ENCODE assay signal across 8 mouse cellular contexts in the genomic region with DNA sequence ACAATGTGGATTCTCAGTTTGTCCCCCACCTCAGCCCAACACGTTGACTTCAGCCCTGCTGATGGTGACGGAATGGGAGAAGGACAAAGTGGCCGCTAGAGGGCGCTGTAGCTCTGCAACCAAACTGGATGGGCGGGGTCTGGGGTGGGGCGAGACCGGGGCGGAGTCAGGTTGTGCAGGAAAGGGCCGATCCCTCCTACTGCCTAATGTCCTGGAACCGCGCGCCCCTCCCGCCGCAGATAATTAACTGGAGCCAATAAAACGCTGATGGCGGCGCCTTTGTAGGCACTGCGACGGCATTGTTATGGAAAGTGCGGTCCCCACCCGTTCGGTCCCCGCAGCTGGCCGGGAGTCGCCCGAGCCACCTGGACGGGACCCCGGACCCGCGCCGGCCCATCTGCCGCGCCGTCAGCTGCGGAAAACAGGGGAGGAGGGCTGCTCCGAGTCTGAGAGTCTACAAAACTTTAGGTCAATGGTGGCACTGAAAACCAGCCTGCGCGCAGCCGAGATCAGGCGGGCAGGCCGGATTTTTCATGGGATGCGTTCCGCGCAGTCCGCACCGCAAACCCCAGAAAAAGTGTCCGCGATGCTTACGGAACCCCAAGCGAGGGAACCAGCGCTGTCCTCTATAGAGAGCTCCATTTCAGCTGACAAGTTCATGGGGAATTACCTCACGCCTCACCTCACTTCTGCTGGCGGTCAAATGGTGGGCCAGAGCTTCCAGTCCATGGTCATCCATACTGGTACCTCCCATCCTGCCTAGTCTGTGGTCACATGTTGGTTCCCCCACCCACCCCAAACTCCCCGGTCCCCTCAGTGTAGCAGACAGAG. TPM values are rescaled to one million over a fixed set of nuclear protein-coding genes. Genes with fewer than 3 reads are reported as not detected.
DNase-seq lines count a peak whose midpoint lies in the region; ATAC-seq and TF ChIP-seq lines count a peak whose summit lies in the region.

No protein-coding gene starts in this region.

- WGBS in heart, embryonic 10.5 days, result under 1% methylated on average over 54 of the region's 54 CpGs
- WGBS in kidney, embryonic 14.5 days, result under 1% methylated on average over 52 of the region's 54 CpGs
- under 1% methylated on average over 51 of the region's 54 CpGs for WGBS in limb, embryonic 14.5 days
- under 1% methylated on average over 49 of the region's 54 CpGs for WGBS in midbrain, postnatal 0 days

- peak overlapping the region; percentile 66 for H3K4me3 ChIP-seq in embryonic fibroblast, embryonic 13.5 days (ENCODE audit: insufficient read depth, low read length)
- H3K4me3 ChIP-seq in heart, embryonic 10.5 days, result peak overlapping the region; percentile 74
- H3K4me3 ChIP-seq in kidney, embryonic 14.5 days (ENCODE audit: low read length), result peak overlapping the region; percentile 68
- H3K4me3 ChIP-seq in limb, embryonic 14.5 days (replicated peaks; ENCODE audit: low read length), result peak overlapping the region; percentile 66
- H3K4me3 ChIP-seq in midbrain, postnatal 0 days (ENCODE audit: low read depth, low read length), result peak overlapping the region; percentile 59

- H3K27me3 ChIP-seq in heart, embryonic 10.5 days (ENCODE audit: insufficient read depth, poor library complexity, severe bottlenecking), result peaks cover 79% of the 10 kb centered on the region
- H3K27me3 ChIP-seq in kidney, embryonic 14.5 days (ENCODE audit: control insufficient read depth, insufficient read depth, low read length), result peaks cover 15% of the 10 kb centered on the region
- peaks cover 9% of the 10 kb centered on the region for H3K27me3 ChIP-seq in limb, embryonic 14.5 days (ENCODE audit: control insufficient read depth, insufficient read depth, low read length)
- no peaks in the 10 kb centered on the region; the same call in 1 of the 2 replicates for H3K27me3 ChIP-seq in midbrain, postnatal 0 days (ENCODE audit: insufficient read depth, low read length)

- no peak for TF ChIP-seq POLR2A in embryonic fibroblast, embryonic 13.5 days (IDR thresholded peaks at IDR 0.05; ENCODE audit: low read depth, low read length)
- no peak for TF ChIP-seq POLR2A in limb, embryonic 14.5 days (IDR thresholded peaks at IDR 0.05; ENCODE audit: borderline replicate concordance, extremely low read depth, insufficient read depth, insufficient read length)

- H3K4me2 ChIP-seq in kidney, embryonic 14.5 days (replicated peaks; ENCODE audit: low read depth, low read length), result peak overlapping the region; percentile 92
- H3K4me2 ChIP-seq in limb, embryonic 14.5 days (replicated peaks; ENCODE audit: low read depth, low read length, severe bottlenecking), result peak overlapping the region; percentile 94
- peak overlapping the region; percentile 95 for H3K4me2 ChIP-seq in midbrain, postnatal 0 days (ENCODE audit: low read depth, low read length, poor library complexity, severe bottlenecking)

- H3K9me3 ChIP-seq in heart, embryonic 10.5 days, result no peaks in the 10 kb centered on the region
- no peaks in the 10 kb centered on the region for H3K9me3 ChIP-seq in kidney, embryonic 14.5 days (ENCODE audit: control insufficient read depth, low read length)
- no peaks in the 10 kb centered on the region for H3K9me3 ChIP-seq in limb, embryonic 14.5 days (ENCODE audit: control insufficient read depth, low read length)
- no peaks in the 10 kb centered on the region for H3K9me3 ChIP-seq in midbrain, postnatal 0 days (ENCODE audit: low read length)

- H3K4me1 ChIP-seq in embryonic fibroblast, embryonic 13.5 days (ENCODE audit: control insufficient read depth, insufficient read depth, low read length), result no peaks in the 10 kb centered on the region
- H3K4me1 ChIP-seq in heart, embryonic 10.5 days, result peaks cover 13% of the 10 kb centered on the region
- no peaks in the 10 kb centered on the region for H3K4me1 ChIP-seq in kidney, embryonic 14.5 days (ENCODE audit: control insufficient read depth, insufficient read depth, low read length)
- no peaks in the 10 kb centered on the region for H3K4me1 ChIP-seq in limb, embryonic 14.5 days (ENCODE audit: control insufficient read depth, insufficient read depth, low read length)
- no peaks in the 10 kb centered on the region for H3K4me1 ChIP-seq in midbrain, postnatal 0 days (ENCODE audit: insufficient read depth, low read length)

- no peaks in the 10 kb centered on the region for H3K36me3 ChIP-seq in heart, embryonic 10.5 days
- H3K36me3 ChIP-seq in kidney, embryonic 14.5 days (ENCODE audit: control insufficient read depth, insufficient read depth, low read length), result no peaks in the 10 kb centered on the region
- H3K36me3 ChIP-seq in limb, embryonic 14.5 days (ENCODE audit: control insufficient read depth, insufficient read depth, low read length), result no peaks in the 10 kb centered on the region
- H3K36me3 ChIP-seq in midbrain, postnatal 0 days (ENCODE audit: insufficient read depth, low read length), result no peaks in the 10 kb centered on the region

- H3K27ac ChIP-seq in embryonic fibroblast, embryonic 13.5 days (ENCODE audit: insufficient read depth, low read length), result no peak overlapping the region
- peak overlapping the region; percentile 59; the same call in 1 of the 2 replicates for H3K27ac ChIP-seq in heart, embryonic 10.5 days
- H3K27ac ChIP-seq in kidney, embryonic 14.5 days (ENCODE audit: low read depth, low read length), result no peak overlapping the region
- H3K27ac ChIP-seq in limb, embryonic 14.5 days (replicated peaks; ENCODE audit: low read depth, low read length), result no peak overlapping the region
- H3K27ac ChIP-seq in midbrain, postnatal 0 days (ENCODE audit: low read depth, low read length), result no peak overlapping the region

- peak; percentile 88; the same call in 1 of the 2 replicates for TF ChIP-seq CTCF in embryonic fibroblast, embryonic 13.5 days (IDR thresholded peaks at IDR 0.05; ENCODE audit: borderline replicate concordance, insufficient read depth, low read length)
- TF ChIP-seq CTCF in midbrain, postnatal 0 days (IDR thresholded peaks at IDR 0.05), result peak; percentile 97

- peak; percentile 96 for ATAC-seq in kidney, embryonic 14.5 days (ENCODE audit: low FRiP score, low TSS enrichment)
- ATAC-seq in limb, embryonic 14.5 days (ENCODE audit: low FRiP score, low read depth), result peak; percentile 93
- ATAC-seq in midbrain, postnatal 0 days (ENCODE audit: low FRiP score), result peak; percentile 91

- peak overlapping the region; percentile 56; the same call in 1 of the 2 replicates for H3K9ac ChIP-seq in kidney, embryonic 14.5 days (ENCODE audit: low read depth, low read length)
- H3K9ac ChIP-seq in limb, embryonic 14.5 days (ENCODE audit: low read depth, low read length, severe bottlenecking), result peak overlapping the region; percentile 55
- peak overlapping the region; percentile 59 for H3K9ac ChIP-seq in midbrain, postnatal 0 days (replicated peaks; ENCODE audit: low read length, poor library complexity, severe bottlenecking)

- DNase-seq in B cell, adult 2 months, result peak; percentile 85 to 86
- DNase-seq in brain, adult 2 months (ENCODE audit: low read depth, low spot score), result peak; percentile 96
- peak; percentile 96 for DNase-seq in heart, embryonic 10.5 days (ENCODE audit: low spot score)
- DNase-seq in limb, embryonic 14.5 days (ENCODE audit: low spot score), result peak; percentile 93
- DNase-seq in midbrain, postnatal 0 days (ENCODE audit: low spot score), result peak; percentile 94
- peak; percentile 70 to 90 for DNase-seq in spleen, postnatal 10 days (ENCODE audit: low spot score in 2 of 2)

RNA-seq across cellular contexts. Expression of gene Slc52a3, which starts 33.2 kb away (rescaled TPM):
- 0.55 and 0.60 TPM in 2 replicates for polyA plus RNA-seq in embryonic fibroblast, embryonic 13.5 days (2011; ENCODE audit: insufficient read length, low read depth, missing spikeins)
- 1.2 and 1.3 TPM in 2 replicates for polyA plus RNA-seq in heart, embryonic 10.5 days (2016; fragmentation: Nextera tagmentation; extraction: Ambion mirVana)
- 3.4 and 6.8 TPM in 2 replicates for polyA plus RNA-seq in kidney, embryonic 14.5 days (2014; fragmentation: Nextera tagmentation; extraction: Ambion mirVana)
- 2.7 TPM in 2 replicates for polyA plus RNA-seq in limb, embryonic 14.5 days (2012; rRNA removed)
- polyA plus RNA-seq in limb, embryonic 14.5 days (2014; fragmentation: Nextera tagmentation; extraction: Ambion mirVana), result 3.4 and 3.6 TPM in 2 replicates
- 2.6 and 3.5 TPM in 2 replicates for total RNA-seq in midbrain, postnatal 0 days (2014; rRNA removed)
- 2.2 and 2.6 TPM in 2 replicates for polyA plus RNA-seq in midbrain, postnatal 0 days (2015; fragmentation: Nextera tagmentation; extraction: Ambion mirVana)

RNA-seq across cellular contexts. Expression of gene Fam110a, which starts 49.4 kb away (rescaled TPM):
- 9.7 and 13.4 TPM in 2 replicates for polyA plus RNA-seq in embryonic fibroblast, embryonic 13.5 days (2011; ENCODE audit: insufficient read length, low read depth, missing spikeins)
- polyA plus RNA-seq in heart, embryonic 10.5 days (2016; fragmentation: Nextera tagmentation; extraction: Ambion mirVana), result 11.4 and 16.3 TPM in 2 replicates
- polyA plus RNA-seq in kidney, embryonic 14.5 days (2014; fragmentation: Nextera tagmentation; extraction: Ambion mirVana), result 19.7 and 29.9 TPM in 2 replicates
- 14.6 and 19.8 TPM in 2 replicates for polyA plus RNA-seq in limb, embryonic 14.5 days (2012; rRNA removed)
- 21.3 and 23.5 TPM in 2 replicates for polyA plus RNA-seq in limb, embryonic 14.5 days (2014; fragmentation: Nextera tagmentation; extraction: Ambion mirVana)
- 25.9 and 28.7 TPM in 2 replicates for total RNA-seq in midbrain, postnatal 0 days (2014; rRNA removed)
- polyA plus RNA-seq in midbrain, postnatal 0 days (2015; fragmentation: Nextera tagmentation; extraction: Ambion mirVana), result 36.1 and 43.5 TPM in 2 replicates

RNA-seq across cellular contexts. Expression of gene Scrt2, which starts 51.9 kb away (rescaled TPM):
- not detected in 2 replicates for polyA plus RNA-seq in embryonic fibroblast, embryonic 13.5 days (2011; ENCODE audit: insufficient read length, low read depth, missing spikeins)
- polyA plus RNA-seq in heart, embryonic 10.5 days (2016; fragmentation: Nextera tagmentation; extraction: Ambion mirVana), result not detected in 2 replicates
- not detected in 2 replicates for polyA plus RNA-seq in kidney, embryonic 14.5 days (2014; fragmentation: Nextera tagmentation; extraction: Ambion mirVana)
- polyA plus RNA-seq in limb, embryonic 14.5 days (2012; rRNA removed), result 0.08 and 0.36 TPM in 2 replicates
- polyA plus RNA-seq in limb, embryonic 14.5 days (2014; fragmentation: Nextera tagmentation; extraction: Ambion mirVana), result not detected in 2 replicates
- 6.7 and 10.8 TPM in 2 replicates for total RNA-seq in midbrain, postnatal 0 days (2014; rRNA removed)
- polyA plus RNA-seq in midbrain, postnatal 0 days (2015; fragmentation: Nextera tagmentation; extraction: Ambion mirVana), result 2.2 and 2.3 TPM in 2 replicates
